Mouse (Mus musculus) forebrain, embryonic 13.5 days (tissue): Measurements from ENCODE around the gene Cemip2. TPM values are rescaled to one million over a fixed set of nuclear protein-coding genes. Genes with fewer than 3 reads are reported as not detected.

ENCODE experiments used
- ATAC-seq: fragments of 200-750 bp; cut with Nextera tagmentation; 2 replicates; pipeline ENCODE4 v1.8.0; 2017
- H3K27ac ChIP-seq: fragments of 300-500 bp; sonication (generic); 2 replicates; pipeline ENCODE4 v1.5.1; 2015; ENCODE audit warnings: inconsistent platforms, mild to moderate bottlenecking, moderate library complexity
- H3K27me3 ChIP-seq: fragments of 300-500 bp; sonication (generic); 2 replicates; pipeline ENCODE4 v1.6.1; 2015; ENCODE audit warnings: mild to moderate bottlenecking, inconsistent platforms
- H3K36me3 ChIP-seq: fragments of 300-500 bp; sonication (generic); 2 replicates; pipeline ENCODE4 v1.6.1; 2015; ENCODE audit warnings: mild to moderate bottlenecking, inconsistent platforms; ENCODE audit not compliant: poor library complexity, severe bottlenecking
- H3K4me1 ChIP-seq: fragments of 300-500 bp; sonication (generic); 2 replicates; pipeline ENCODE4 v1.6.1; 2015; ENCODE audit warnings: inconsistent platforms
- H3K4me2 ChIP-seq: fragments of 300-500 bp; sonication (generic); 2 replicates; pipeline ENCODE4 v1.6.1; 2015; ENCODE audit warnings: inconsistent platforms, mild to moderate bottlenecking, moderate library complexity
- H3K4me3 ChIP-seq: fragments of 300-500 bp; sonication (generic); 2 replicates; pipeline ENCODE4 v1.5.1; 2015; ENCODE audit warnings: mild to moderate bottlenecking, inconsistent platforms
- H3K9ac ChIP-seq: fragments of 300-500 bp; sonication (generic); 2 replicates; pipeline ENCODE4 v1.6.1; 2015; ENCODE audit warnings: mild to moderate bottlenecking, inconsistent platforms
- H3K9me3 ChIP-seq: fragments of 300-500 bp; sonication (generic); replicated peaks from 2 replicates; pipeline ENCODE4 v1.6.1; 2016; ENCODE audit warnings: inconsistent platforms
- WGBS: fragments of 180-500 bp; shearing (Covaris S2); methylation state at CpG from one replicate; pipeline ENCODE4 v1.1.7; 2015; 5-methylcytosine and 5-hydroxymethylcytosine counted together
- polyA plus RNA-seq: library from polyadenylated mRNA; unstranded; fragments of >200 nt; fragmentation: Nextera tagmentation; extraction: Ambion mirVana; gene quantifications from 2 replicates; pipeline ENCODE4 v1.2.1, GENCODE M21; 2015

Gene Cemip2
- polyA plus RNA-seq, 1 experiment from 2014 or later: 54.2 TPM

- Histone ChIP-seq H3K9me3 (no peaks in the 10 kb centered on the region), H3K9ac (no peak overlapping the region), H3K27ac (no peak overlapping the region), H3K4me1 (no peaks in the 10 kb centered on the region), H3K4me3 (no peak overlapping the region), H3K36me3 (peaks cover 86% of the 10 kb centered on the region), H3K4me2 (no peak overlapping the region), H3K27me3 (no peaks in the 10 kb centered on the region)
- WGBS: 93% methylated on average over 4 of the region's 4 CpGs
- ATAC-seq: no peak
Measured at GRCm38 (mm10) chr19:21820126-21820525, 42.0 kb downstream of the Cemip2 start.

GRCm38 (mm10) chr19:21821877-21822276 lies 43.7 kb downstream of the Cemip2 start:
- no peaks in the 10 kb centered on the region for H3K27me3 ChIP-seq
- no peak for ATAC-seq
- H3K4me2 ChIP-seq: no peak overlapping the region
- 87% methylated on average over 6 of the region's 6 CpGs for WGBS
- H3K9me3 ChIP-seq: no peaks in the 10 kb centered on the region
- H3K36me3 ChIP-seq: peaks cover 87% of the 10 kb centered on the region
- H3K4me1 ChIP-seq: no peaks in the 10 kb centered on the region
- no peak overlapping the region for H3K4me3 ChIP-seq
- no peak overlapping the region for H3K27ac ChIP-seq
- H3K9ac ChIP-seq: no peak overlapping the region

GRCm38 (mm10) chr19:21824146-21824545 lies 46.0 kb downstream of the Cemip2 start:
- no peak overlapping the region for H3K9ac ChIP-seq
- 91% methylated on average over 5 of the region's 5 CpGs for WGBS
- no peaks in the 10 kb centered on the region for H3K27me3 ChIP-seq
- no peak for ATAC-seq
- H3K27ac ChIP-seq: no peak overlapping the region
- no peak overlapping the region for H3K4me3 ChIP-seq
- no peak overlapping the region for H3K4me2 ChIP-seq
- H3K36me3 ChIP-seq: peaks cover 80% of the 10 kb centered on the region
- H3K9me3 ChIP-seq: no peaks in the 10 kb centered on the region
- no peaks in the 10 kb centered on the region for H3K4me1 ChIP-seq

- no peak for ATAC-seq
- Histone ChIP-seq H3K4me1 (no peaks in the 10 kb centered on the region), H3K9me3 (no peaks in the 10 kb centered on the region), H3K27ac (no peak overlapping the region), H3K27me3 (no peaks in the 10 kb centered on the region), H3K4me3 (no peak overlapping the region), H3K9ac (no peak overlapping the region), H3K36me3 (peaks cover 81% of the 10 kb centered on the region), H3K4me2 (no peak overlapping the region)
- 82% methylated on average over 4 of the region's 4 CpGs for WGBS
Measured at GRCm38 (mm10) chr19:21825128-21825885, 47.2 kb downstream of the Cemip2 start.

GRCm38 (mm10) chr19:21833416-21833992 lies 55.4 kb downstream of the Cemip2 start:
- H3K4me2 ChIP-seq: no peak overlapping the region
- WGBS: 94% methylated on average over 12 of the region's 12 CpGs
- H3K36me3 ChIP-seq: peaks cover 91% of the 10 kb centered on the region
- no peak for ATAC-seq
- H3K27ac ChIP-seq: no peak overlapping the region
- H3K4me1 ChIP-seq: no peaks in the 10 kb centered on the region
- H3K9ac ChIP-seq: no peak overlapping the region
- H3K27me3 ChIP-seq: no peaks in the 10 kb centered on the region
- no peak overlapping the region for H3K4me3 ChIP-seq
- no peaks in the 10 kb centered on the region for H3K9me3 ChIP-seq

- H3K9ac ChIP-seq: no peak overlapping the region
- no peaks in the 10 kb centered on the region for H3K27me3 ChIP-seq
- H3K9me3 ChIP-seq: no peaks in the 10 kb centered on the region
- no peak overlapping the region for H3K27ac ChIP-seq
- H3K4me3 ChIP-seq: no peak overlapping the region
- ATAC-seq: no peak
- 92% methylated on average over 7 of the region's 7 CpGs for WGBS
- H3K4me1 ChIP-seq: no peaks in the 10 kb centered on the region
- peaks cover 88% of the 10 kb centered on the region for H3K36me3 ChIP-seq
- H3K4me2 ChIP-seq: no peak overlapping the region
Measured at GRCm38 (mm10) chr19:21834952-21835351, 56.8 kb downstream of the Cemip2 start.

GRCm38 (mm10) chr19:21850721-21851120 lies 72.6 kb downstream of the Cemip2 start:
- no peak overlapping the region for H3K4me3 ChIP-seq
- no peak for ATAC-seq
- no peaks in the 10 kb centered on the region for H3K9me3 ChIP-seq
- H3K36me3 ChIP-seq: peaks cover 94% of the 10 kb centered on the region
- H3K27ac ChIP-seq: no peak overlapping the region
- no peak overlapping the region for H3K9ac ChIP-seq
- H3K27me3 ChIP-seq: no peaks in the 10 kb centered on the region
- WGBS: 91% methylated on average over 10 of the region's 10 CpGs
- no peak overlapping the region for H3K4me2 ChIP-seq
- no peaks in the 10 kb centered on the region for H3K4me1 ChIP-seq

GRCm38 (mm10) chr19:21854526-21855228 lies 76.5 kb downstream of the Cemip2 start:
- Histone ChIP-seq H3K4me2 (no peak overlapping the region), H3K36me3 (peaks cover 91% of the 10 kb centered on the region), H3K4me3 (no peak overlapping the region), H3K9ac (no peak overlapping the region), H3K27ac (no peak overlapping the region), H3K27me3 (no peaks in the 10 kb centered on the region), H3K9me3 (no peaks in the 10 kb centered on the region), H3K4me1 (no peaks in the 10 kb centered on the region)
- no peak for ATAC-seq
- WGBS: 94% methylated on average over 5 of the region's 5 CpGs

GRCm38 (mm10) chr19:21855421-21856128 lies 77.4 kb downstream of the Cemip2 start:
- H3K4me3 ChIP-seq: no peak overlapping the region
- H3K36me3 ChIP-seq: peaks cover 86% of the 10 kb centered on the region
- H3K4me2 ChIP-seq: no peak overlapping the region
- ATAC-seq: no peak
- 89% methylated on average over 8 of the region's 8 CpGs for WGBS
- no peak overlapping the region for H3K9ac ChIP-seq
- no peaks in the 10 kb centered on the region for H3K27me3 ChIP-seq
- H3K27ac ChIP-seq: no peak overlapping the region
- no peaks in the 10 kb centered on the region for H3K9me3 ChIP-seq
- no peaks in the 10 kb centered on the region for H3K4me1 ChIP-seq

- Histone ChIP-seq H3K36me3 (peaks cover 62% of the 10 kb centered on the region), H3K4me2 (no peak overlapping the region), H3K9me3 (no peaks in the 10 kb centered on the region), H3K27ac (no peak overlapping the region), H3K4me1 (no peaks in the 10 kb centered on the region), H3K9ac (no peak overlapping the region), H3K27me3 (no peaks in the 10 kb centered on the region), H3K4me3 (no peak overlapping the region)
- no peak for ATAC-seq
- WGBS: 89% methylated on average over 12 of the region's 12 CpGs
Measured at GRCm38 (mm10) chr19:21858846-21859521, 80.8 kb downstream of the Cemip2 start.

GRCm38 (mm10) chr19:21860132-21860531 lies 82.0 kb downstream of the Cemip2 start:
- WGBS: 76% methylated on average over 5 of the region's 5 CpGs
- Histone ChIP-seq H3K4me1 (no peaks in the 10 kb centered on the region), H3K27me3 (no peaks in the 10 kb centered on the region), H3K4me3 (no peak overlapping the region), H3K4me2 (no peak overlapping the region), H3K36me3 (peaks cover 50% of the 10 kb centered on the region), H3K27ac (no peak overlapping the region), H3K9ac (no peak overlapping the region), H3K9me3 (no peaks in the 10 kb centered on the region)
- ATAC-seq: no peak
